In the genomic region with DNA sequence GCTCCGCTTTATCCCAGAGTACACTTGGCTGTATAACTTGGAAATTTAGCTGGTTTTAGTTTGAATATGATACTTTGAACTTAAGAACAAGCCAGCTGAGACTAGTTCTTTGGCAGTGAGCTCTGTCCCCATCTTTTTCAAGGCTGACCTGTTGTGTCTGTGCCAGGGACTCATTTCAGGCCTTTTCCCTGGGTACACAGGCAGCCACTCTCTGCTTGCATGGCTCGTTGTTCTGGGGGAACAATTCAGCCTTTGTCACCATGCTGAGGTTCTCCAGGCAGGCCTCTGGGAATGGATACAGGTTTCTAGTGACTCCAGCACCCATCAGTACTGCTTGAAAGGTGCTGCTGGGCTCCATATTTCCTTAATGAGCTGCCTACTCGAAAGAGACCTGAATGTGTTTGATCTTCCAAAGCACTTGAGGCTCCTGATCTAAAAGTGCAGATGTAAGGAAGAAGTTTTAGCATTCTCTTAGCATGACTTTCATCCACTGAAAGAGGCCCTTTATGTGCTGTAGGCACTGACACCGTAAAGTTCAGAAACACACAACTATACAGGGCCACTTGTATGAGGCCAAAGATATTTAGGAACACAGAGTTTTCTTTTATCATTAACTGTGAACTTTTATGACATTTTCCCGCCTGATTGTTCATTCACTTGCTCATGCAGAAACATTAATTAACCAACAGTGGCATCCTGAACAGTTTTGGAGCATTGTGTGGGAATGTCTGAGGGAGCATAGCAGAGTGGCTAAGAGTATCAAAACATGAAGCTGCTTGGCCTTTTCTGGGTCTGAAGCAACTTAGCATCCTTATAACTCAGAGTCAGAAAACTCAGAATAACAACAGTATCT, we compare ENCODE assay signal across 8 mouse cellular contexts.
DNase-seq lines count a peak whose midpoint lies in the region; ATAC-seq and TF ChIP-seq lines count a peak whose summit lies in the region.

No protein-coding gene starts in this region.

- no peak for ATAC-seq in liver, embryonic 11.5 days (replicated peaks; ENCODE audit: low FRiP score)
- ATAC-seq in forebrain, embryonic 13.5 days = peak; percentile 62; the same call in 1 of the 2 replicates
- ATAC-seq in megakaryocyte progenitor cell, adult 5-6 weeks (replicated peaks; ENCODE audit: poor library complexity) = no peak

- no peak overlapping the region; the same call in 1 of the 2 replicates for H3K27ac ChIP-seq in liver, adult 2 months (replicated peaks; ENCODE audit: insufficient read depth, low read depth, low read length)
- H3K27ac ChIP-seq in liver, embryonic 11.5 days (ENCODE audit: low read depth, low read length) = no peak overlapping the region
- H3K27ac ChIP-seq in forebrain, embryonic 13.5 days = peak overlapping the region; percentile 25; the same call in 1 of the 2 replicates

- no peak overlapping the region for H3K4me2 ChIP-seq in liver, embryonic 11.5 days
- H3K4me2 ChIP-seq in forebrain, embryonic 13.5 days = no peak overlapping the region

- no peaks in the 10 kb centered on the region for H3K79me2 ChIP-seq in liver, adult 2 months (ENCODE audit: control insufficient read depth, insufficient read depth, low read length)

- H3K36me3 ChIP-seq in liver, adult 2 months (ENCODE audit: control insufficient read depth, insufficient read depth, low read length) = no peaks in the 10 kb centered on the region
- H3K36me3 ChIP-seq in liver, embryonic 11.5 days (ENCODE audit: control insufficient read depth, insufficient read depth, low read length) = no peaks in the 10 kb centered on the region
- H3K36me3 ChIP-seq in forebrain, embryonic 13.5 days (ENCODE audit: poor library complexity, severe bottlenecking) = no peaks in the 10 kb centered on the region

- peak; percentile 94 for DNase-seq in liver, adult 2 months (ENCODE audit: extremely low read depth, low read depth, low spot score)
- DNase-seq in liver, embryonic 11.5 days (ENCODE audit: low spot score) = no peak
- peak; percentile 42 for DNase-seq in kidney, postnatal 10 days
- DNase-seq in retina, postnatal 1 day = peak; percentile 65
- no peak for DNase-seq in liver
- DNase-seq in lung, adult 2 months = no peak

- WGBS in liver, adult 2 months = 54% methylated on average over 5 of the region's 5 CpGs
- 72% methylated on average over 5 of the region's 5 CpGs for WGBS in liver, embryonic 11.5 days
- 44% methylated on average over 5 of the region's 5 CpGs for WGBS in forebrain, embryonic 13.5 days
- 65% methylated on average over 5 of the region's 5 CpGs for WGBS in lung, adult 2 months

- TF ChIP-seq POLR2A in liver, adult 2 months (IDR thresholded peaks at IDR 0.05; ENCODE audit: extremely low read depth, insufficient read depth, low read length) = no peak
- no peak for TF ChIP-seq POLR2A in lung, adult 2 months (IDR thresholded peaks at IDR 0.05; ENCODE audit: borderline replicate concordance, extremely low read depth, low read depth, low read length)

- no peak for TF ChIP-seq CTCF in liver, adult 2 months (IDR thresholded peaks at IDR 0.05; ENCODE audit: low read depth, low read length)
- TF ChIP-seq CTCF in lung, adult 2 months (IDR thresholded peaks at IDR 0.05; ENCODE audit: insufficient read depth, low read length) = no peak

- H3K4me1 ChIP-seq in liver, adult 2 months (ENCODE audit: control insufficient read depth, insufficient read depth, low read length) = peaks cover 6% of the 10 kb centered on the region; the same call in 1 of the 2 replicates
- H3K4me1 ChIP-seq in liver, embryonic 11.5 days (replicated peaks; ENCODE audit: control insufficient read depth, insufficient read depth, low read length) = no peaks in the 10 kb centered on the region
- peaks cover 8% of the 10 kb centered on the region; the same call in 1 of the 2 replicates for H3K4me1 ChIP-seq in forebrain, embryonic 13.5 days
- H3K4me1 ChIP-seq in lung, adult 2 months (ENCODE audit: control insufficient read depth, insufficient read depth, low read length) = no peaks in the 10 kb centered on the region

- H3K9me3 ChIP-seq in liver, embryonic 11.5 days (ENCODE audit: control insufficient read depth, low read length) = no peaks in the 10 kb centered on the region
- H3K9me3 ChIP-seq in forebrain, embryonic 13.5 days (replicated peaks) = no peaks in the 10 kb centered on the region

- no peak overlapping the region for H3K4me3 ChIP-seq in liver, adult 2 months (ENCODE audit: insufficient read depth, low read depth, low read length)
- H3K4me3 ChIP-seq in liver, embryonic 11.5 days (ENCODE audit: low read depth, low read length) = no peak overlapping the region
- H3K4me3 ChIP-seq in forebrain, embryonic 13.5 days = no peak overlapping the region
- no peak overlapping the region for H3K4me3 ChIP-seq in lung, adult 2 months (replicated peaks; ENCODE audit: extremely low read depth, low read depth, low read length)

- no peaks in the 10 kb centered on the region for H3K27me3 ChIP-seq in liver, adult 2 months (ENCODE audit: control insufficient read depth, insufficient read depth, low read length)
- H3K27me3 ChIP-seq in liver, embryonic 11.5 days (replicated peaks; ENCODE audit: control insufficient read depth, insufficient read depth, low read length) = no peaks in the 10 kb centered on the region
- H3K27me3 ChIP-seq in forebrain, embryonic 13.5 days = no peaks in the 10 kb centered on the region

- no peak overlapping the region for H3K9ac ChIP-seq in liver, adult 2 months (ENCODE audit: low read depth, low read length)
- H3K9ac ChIP-seq in liver, embryonic 11.5 days (ENCODE audit: low read depth, low read length) = no peak overlapping the region
- no peak overlapping the region for H3K9ac ChIP-seq in forebrain, embryonic 13.5 days

Comparison
In these comparisons a context has a peak if more than half of its experiments do, and no peak if none do; other contexts are left out.
1. DNase-seq: peak in liver, adult 2 months (single experiment), kidney, postnatal 10 days (single experiment) and retina, postnatal 1 day (single experiment); none in liver, embryonic 11.5 days (single experiment), liver (single experiment) and lung, adult 2 months (single experiment).